Mouse (Mus musculus): ENCODE data around the gene Drd4. TPM values are rescaled to one million over a fixed set of nuclear protein-coding genes. Genes with fewer than 3 reads are reported as not detected.

Gene Drd4
- polyA plus RNA-seq, 1 experiment from 2014 or later = 0.13 TPM

GRCm38 (mm10) chr7:141302702-141303268 lies 11.0 kb downstream of the Drd4 start:
- Histone ChIP-seq H3K4me2 (ENCODE audit: low read depth, low read length) (no peak overlapping the region), H3K9ac (ENCODE audit: low read length) (no peak overlapping the region), H3K27ac (ENCODE audit: low read length) (no peak overlapping the region), H3K27me3 (ENCODE audit: control insufficient read depth, insufficient read depth, low read length) (no peaks in the 10 kb centered on the region), H3K36me3 (ENCODE audit: control insufficient read depth, insufficient read depth) (peaks cover 47% of the 10 kb centered on the region), H3K9me3 (replicated peaks; ENCODE audit: control insufficient read depth, low read length) (no peaks in the 10 kb centered on the region), H3K4me3 (ENCODE audit: low read length) (no peak overlapping the region), H3K4me1 (ENCODE audit: control insufficient read depth, insufficient read depth, low read length) (no peaks in the 10 kb centered on the region)
- 0 out of 2 replicates have a peak, but pooled peaks have one; percentile 6 for ATAC-seq (replicated peaks; ENCODE audit: extremely low read depth, insufficient read depth, low FRiP score)
- 75% methylated on average over 1 of the region's 1 CpGs for WGBS

DNA sequence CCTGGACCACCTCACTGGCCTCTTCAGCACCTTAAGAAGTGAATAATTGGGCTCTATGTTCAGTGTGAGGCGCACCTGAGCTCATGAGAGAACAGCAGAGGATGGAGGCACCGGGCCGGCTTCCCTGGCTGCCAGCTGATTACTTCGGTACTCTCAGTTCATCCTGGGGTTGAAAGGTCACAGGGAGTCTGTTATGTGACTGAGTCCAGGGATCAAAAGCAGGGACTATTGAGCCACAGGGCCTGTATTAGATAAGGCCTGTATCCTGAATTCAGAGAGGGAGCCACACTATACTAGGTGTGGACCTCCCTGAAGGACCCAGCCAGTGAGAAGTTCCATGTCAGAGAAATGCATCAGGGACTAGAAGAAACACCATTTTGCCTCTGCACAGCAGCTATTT lies 12.7 kb downstream of the Drd4 start:
- no peak for ATAC-seq (replicated peaks; ENCODE audit: extremely low read depth, insufficient read depth, low FRiP score)

DNA sequence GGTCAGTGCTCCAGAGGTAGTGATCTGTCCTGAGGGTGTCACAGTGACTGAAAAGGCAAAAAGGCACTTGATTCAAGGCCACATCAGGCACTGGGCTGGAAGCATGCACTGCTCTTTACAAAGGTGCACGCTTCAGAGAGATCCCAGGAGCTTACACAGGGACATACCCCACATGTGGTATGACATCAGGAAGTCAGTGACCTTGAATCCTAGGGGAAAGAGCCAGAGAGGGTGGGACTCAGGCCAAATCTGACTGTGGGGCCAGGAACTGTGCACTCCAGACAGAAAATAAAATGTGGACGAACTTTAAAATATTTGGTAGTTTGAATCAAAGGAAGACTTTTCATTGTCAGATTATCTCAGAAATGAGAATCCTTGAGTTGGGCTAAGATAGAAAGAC lies 22.6 kb downstream of the Drd4 start:
- Histone ChIP-seq H3K27ac (ENCODE audit: low read length) (no peak overlapping the region), H3K4me3 (ENCODE audit: low read length) (no peak overlapping the region), H3K27me3 (ENCODE audit: control insufficient read depth, insufficient read depth, low read length) (no peaks in the 10 kb centered on the region), H3K9ac (ENCODE audit: low read length) (no peak overlapping the region), H3K36me3 (ENCODE audit: control insufficient read depth, insufficient read depth) (peaks cover 61% of the 10 kb centered on the region), H3K4me1 (ENCODE audit: control insufficient read depth, insufficient read depth, low read length) (no peaks in the 10 kb centered on the region), H3K9me3 (replicated peaks; ENCODE audit: control insufficient read depth, low read length) (no peaks in the 10 kb centered on the region), H3K4me2 (ENCODE audit: low read depth, low read length) (no peak overlapping the region)
- ATAC-seq (replicated peaks; ENCODE audit: extremely low read depth, insufficient read depth, low FRiP score) = no peak
- 85% methylated on average over 2 of the region's 2 CpGs for WGBS

More for the DNA sequence above, 12.7 kb downstream of the Drd4 start:
- no peaks in the 10 kb centered on the region for H3K4me1 ChIP-seq (ENCODE audit: control insufficient read depth, insufficient read depth, low read length)
- H3K4me2 ChIP-seq (ENCODE audit: low read depth, low read length) = no peak overlapping the region
- H3K36me3 ChIP-seq (ENCODE audit: control insufficient read depth, insufficient read depth) = peaks cover 54% of the 10 kb centered on the region
- no peaks in the 10 kb centered on the region for H3K9me3 ChIP-seq (replicated peaks; ENCODE audit: control insufficient read depth, low read length)
- no peaks in the 10 kb centered on the region for H3K27me3 ChIP-seq (ENCODE audit: control insufficient read depth, insufficient read depth, low read length)
- H3K27ac ChIP-seq (ENCODE audit: low read length) = no peak overlapping the region
- H3K9ac ChIP-seq (ENCODE audit: low read length) = no peak overlapping the region
- WGBS = 88% methylated on average over 4 of the region's 4 CpGs
- no peak overlapping the region for H3K4me3 ChIP-seq (ENCODE audit: low read length)

- Histone ChIP-seq H3K27ac (ENCODE audit: low read length) (no peak overlapping the region), H3K4me3 (ENCODE audit: low read length) (no peak overlapping the region), H3K9ac (ENCODE audit: low read length) (no peak overlapping the region), H3K36me3 (ENCODE audit: control insufficient read depth, insufficient read depth) (peaks cover 63% of the 10 kb centered on the region), H3K27me3 (ENCODE audit: control insufficient read depth, insufficient read depth, low read length) (no peaks in the 10 kb centered on the region), H3K4me2 (ENCODE audit: low read depth, low read length) (no peak overlapping the region), H3K4me1 (ENCODE audit: control insufficient read depth, insufficient read depth, low read length) (no peaks in the 10 kb centered on the region), H3K9me3 (replicated peaks; ENCODE audit: control insufficient read depth, low read length) (no peaks in the 10 kb centered on the region)
- WGBS = 81% methylated on average over 8 of the region's 8 CpGs
- ATAC-seq (replicated peaks; ENCODE audit: extremely low read depth, insufficient read depth, low FRiP score) = no peak
Observed at GRCm38 (mm10) chr7:141315076-141315475, 23.3 kb downstream of the Drd4 start.

DNA sequence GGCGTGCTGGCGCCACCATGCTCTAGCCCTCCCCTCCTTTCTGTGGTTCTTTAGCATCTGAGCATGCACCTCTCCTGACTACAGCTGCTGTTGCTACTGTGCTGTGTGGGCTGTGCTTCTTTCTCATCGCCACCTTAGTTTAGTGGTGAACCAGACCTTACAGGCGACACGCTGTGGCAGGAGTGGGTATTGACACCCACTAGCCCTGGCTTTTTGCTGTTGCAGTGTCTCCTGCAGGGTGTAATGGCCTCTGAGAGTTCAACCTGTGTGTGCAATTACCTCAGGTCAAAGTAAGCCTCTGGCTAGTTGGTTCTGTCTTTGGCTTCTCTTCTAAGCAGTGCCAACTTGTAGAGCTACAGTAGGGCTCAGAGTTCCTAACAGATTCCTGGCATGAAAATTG lies 24.2 kb downstream of the Drd4 start:
- no peaks in the 10 kb centered on the region for H3K4me1 ChIP-seq (ENCODE audit: control insufficient read depth, insufficient read depth, low read length)
- WGBS = 77% methylated on average over 5 of the region's 5 CpGs
- no peaks in the 10 kb centered on the region for H3K27me3 ChIP-seq (ENCODE audit: control insufficient read depth, insufficient read depth, low read length)
- H3K9ac ChIP-seq (ENCODE audit: low read length) = no peak overlapping the region
- H3K36me3 ChIP-seq (ENCODE audit: control insufficient read depth, insufficient read depth) = peaks cover 66% of the 10 kb centered on the region
- H3K4me3 ChIP-seq (ENCODE audit: low read length) = no peak overlapping the region
- H3K27ac ChIP-seq (ENCODE audit: low read length) = no peak overlapping the region
- no peaks in the 10 kb centered on the region for H3K9me3 ChIP-seq (replicated peaks; ENCODE audit: control insufficient read depth, low read length)
- no peak overlapping the region for H3K4me2 ChIP-seq (ENCODE audit: low read depth, low read length)
- no peak for ATAC-seq (replicated peaks; ENCODE audit: extremely low read depth, insufficient read depth, low FRiP score)

GRCm38 (mm10) chr7:141317619-141318132 lies 25.9 kb downstream of the Drd4 start:
- WGBS = 75% methylated on average over 1 of the region's 1 CpGs
- Histone ChIP-seq H3K9me3 (replicated peaks; ENCODE audit: control insufficient read depth, low read length) (no peaks in the 10 kb centered on the region), H3K27ac (ENCODE audit: low read length) (no peak overlapping the region), H3K36me3 (ENCODE audit: control insufficient read depth, insufficient read depth) (peaks cover 68% of the 10 kb centered on the region), H3K9ac (ENCODE audit: low read length) (no peak overlapping the region), H3K4me3 (ENCODE audit: low read length) (no peak overlapping the region), H3K4me2 (ENCODE audit: low read depth, low read length) (no peak overlapping the region), H3K27me3 (ENCODE audit: control insufficient read depth, insufficient read depth, low read length) (no peaks in the 10 kb centered on the region), H3K4me1 (ENCODE audit: control insufficient read depth, insufficient read depth, low read length) (no peaks in the 10 kb centered on the region)
- ATAC-seq (replicated peaks; ENCODE audit: extremely low read depth, insufficient read depth, low FRiP score) = no peak

DNA sequence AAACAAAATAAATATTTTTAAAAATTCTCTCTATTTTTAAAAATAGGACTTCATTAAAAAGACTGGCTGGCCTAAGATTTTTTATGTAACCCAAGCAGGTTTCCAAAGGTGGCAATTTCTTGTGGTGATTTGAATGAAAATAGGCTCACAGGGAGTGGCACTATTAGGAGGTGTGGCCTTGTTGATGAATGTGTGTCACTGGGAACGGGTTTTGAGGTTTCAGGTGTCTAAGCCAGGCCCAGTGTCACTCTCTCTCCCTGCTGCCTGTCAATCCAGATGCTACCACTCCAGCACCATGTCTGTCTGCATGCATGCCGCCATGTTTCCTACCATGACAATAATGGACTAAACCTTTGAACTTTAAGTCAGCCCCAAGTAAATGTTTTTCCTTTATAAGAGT lies 27.6 kb downstream of the Drd4 start:
- Histone ChIP-seq H3K27me3 (ENCODE audit: control insufficient read depth, insufficient read depth, low read length) (no peaks in the 10 kb centered on the region), H3K9me3 (replicated peaks; ENCODE audit: control insufficient read depth, low read length) (no peaks in the 10 kb centered on the region), H3K4me1 (ENCODE audit: control insufficient read depth, insufficient read depth, low read length) (no peaks in the 10 kb centered on the region), H3K9ac (ENCODE audit: low read length) (no peak overlapping the region), H3K4me3 (ENCODE audit: low read length) (no peak overlapping the region), H3K4me2 (ENCODE audit: low read depth, low read length) (no peak overlapping the region), H3K27ac (ENCODE audit: low read length) (no peak overlapping the region), H3K36me3 (ENCODE audit: control insufficient read depth, insufficient read depth) (peaks cover 62% of the 10 kb centered on the region)
- ATAC-seq (replicated peaks; ENCODE audit: extremely low read depth, insufficient read depth, low FRiP score) = no peak
- 83% methylated on average over 2 of the region's 2 CpGs for WGBS

GRCm38 (mm10) chr7:141324686-141325085 lies 32.9 kb downstream of the Drd4 start:
- 91% methylated on average over 1 of the region's 1 CpGs for WGBS
- no peak overlapping the region for H3K27ac ChIP-seq (ENCODE audit: low read length)

GRCm38 (mm10) chr7:141326546-141327446 lies 35.0 kb downstream of the Drd4 start:
- peaks cover 16% of the 10 kb centered on the region for H3K4me1 ChIP-seq (ENCODE audit: control insufficient read depth, insufficient read depth, low read length)
- peak overlapping the region; percentile 85 for H3K4me2 ChIP-seq (ENCODE audit: low read depth, low read length)
- peak overlapping the region; percentile 79 for H3K4me3 ChIP-seq (ENCODE audit: low read length)
- ATAC-seq (replicated peaks; ENCODE audit: extremely low read depth, insufficient read depth, low FRiP score) = peak; percentile 3
- H3K9ac ChIP-seq (ENCODE audit: low read length) = peak overlapping the region; percentile 92
- H3K27me3 ChIP-seq (ENCODE audit: control insufficient read depth, insufficient read depth, low read length) = no peaks in the 10 kb centered on the region
- 4% methylated on average over 35 of the region's 35 CpGs for WGBS
- H3K36me3 ChIP-seq (ENCODE audit: control insufficient read depth, insufficient read depth) = peaks cover 18% of the 10 kb centered on the region
- H3K9me3 ChIP-seq (replicated peaks; ENCODE audit: control insufficient read depth, low read length) = no peaks in the 10 kb centered on the region
- H3K27ac ChIP-seq (ENCODE audit: low read length) = peak overlapping the region; percentile 99

More at GRCm38 (mm10) chr7:141324686-141325085, 32.9 kb downstream of the Drd4 start:
- Histone ChIP-seq H3K4me2 (ENCODE audit: low read depth, low read length) (no peak overlapping the region), H3K27me3 (ENCODE audit: control insufficient read depth, insufficient read depth, low read length) (no peaks in the 10 kb centered on the region), H3K9me3 (replicated peaks; ENCODE audit: control insufficient read depth, low read length) (no peaks in the 10 kb centered on the region), H3K9ac (ENCODE audit: low read length) (no peak overlapping the region), H3K4me3 (ENCODE audit: low read length) (no peak overlapping the region), H3K36me3 (ENCODE audit: control insufficient read depth, insufficient read depth) (peaks cover 39% of the 10 kb centered on the region), H3K4me1 (ENCODE audit: control insufficient read depth, insufficient read depth, low read length) (peaks cover 16% of the 10 kb centered on the region)
- no peak for ATAC-seq (replicated peaks; ENCODE audit: extremely low read depth, insufficient read depth, low FRiP score)
